Mouse (Mus musculus) lung, postnatal 0 days (tissue): ENCODE data around the gene Prdm16.

ENCODE experiments used
- CTCF ChIP-seq: IDR thresholded peaks from 2 replicates; pipeline ENCODE4 v1.5.1; 2016; ENCODE audit warnings: antibody characterized with exemption, mild to moderate bottlenecking
- EP300 ChIP-seq: IDR thresholded peaks from 2 replicates; pipeline ENCODE4 v1.6.1; 2016; ENCODE audit warnings: antibody characterized with exemption, mild to moderate bottlenecking, control low read depth

DNA sequence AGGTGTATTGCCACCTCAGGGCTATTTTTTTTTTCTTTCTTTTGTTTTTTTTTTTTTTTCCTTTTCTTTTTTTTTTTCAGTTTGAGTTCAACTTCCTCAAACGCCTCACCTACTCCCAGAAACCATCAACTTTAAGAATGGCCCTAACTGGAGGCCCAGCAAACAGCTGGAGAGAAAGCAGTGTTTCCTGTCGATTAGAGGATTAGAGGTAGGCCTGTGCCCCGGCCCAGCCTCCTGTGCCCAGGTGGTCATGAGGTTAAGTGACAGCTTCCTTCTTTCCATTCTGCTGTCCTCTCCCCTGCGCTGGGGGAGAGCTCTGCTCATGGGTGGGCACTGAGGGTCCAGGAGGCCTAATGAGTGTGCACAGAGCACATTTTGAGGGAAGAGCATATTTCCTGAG is 105.3 kb downstream of the Prdm16 start:
- TF ChIP-seq CTCF (no peak), EP300 (no peak)
